Mouse (Mus musculus) erythroblast, adult 5-6 weeks (primary cell): ENCODE data around the gene Upb1. TPM values are rescaled to one million over a fixed set of nuclear protein-coding genes. Genes with fewer than 3 reads are reported as not detected.
"Not testable (repeated sequence)": the region's sequence is repeated elsewhere in the genome, so short reads cannot be mapped to it uniquely, and the experiment has no call there.

Source experiments
- ATAC-seq: replicated peaks from 2 replicates; pipeline ENCODE4 v1.8.0; 2016; ENCODE audit warnings: moderate number of reproducible peaks, mild to moderate bottlenecking, moderate TSS enrichment, inconsistent platforms; ENCODE audit not compliant: poor library complexity, low FRiP score, severe bottlenecking
- total RNA-seq, 2 experiments: library from RNA; stranded (forward) in 1 of 2; stranded (reverse) in 1 of 2; fragments of 150-400 nt in 1 of 2; fragments of 200-764, 138-1000 nt in 1 of 2; gene quantifications; 2 replicates each; pipeline versions ENCODE4 v1.2.3 to v1.2.4; 2015 to 2017; ENCODE audit warnings: low replicate concordance in 2 of 2

The Upb1 gene
- total RNA-seq, 2 experiments from 2014 or later = 0.19 to 0.43 TPM

GRCm38 (mm10) chr10:75448806-75449420, 48.0 kb downstream of the Upb1 start:
- ATAC-seq = no peak

DNA sequence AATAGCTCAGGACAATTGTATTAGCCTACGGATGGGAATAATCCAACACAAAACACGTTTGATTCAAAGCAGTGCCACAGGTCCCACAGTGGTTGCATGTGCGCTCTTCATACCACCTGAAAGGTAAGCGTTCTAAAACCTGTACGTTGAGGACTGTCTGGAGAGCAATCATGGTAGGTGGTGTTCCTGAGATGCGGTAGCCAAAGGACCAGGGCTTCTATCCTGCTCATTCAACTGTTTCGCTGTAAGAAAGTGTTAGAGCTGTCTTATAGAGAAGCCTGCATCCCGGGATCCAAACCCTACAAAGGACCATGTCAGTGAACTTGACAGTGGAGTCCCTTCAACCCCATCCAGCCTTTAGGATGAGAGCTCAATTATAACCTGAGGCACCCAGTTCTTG, 49.4 kb downstream of the Upb1 start:
- ATAC-seq = no peak

DNA sequence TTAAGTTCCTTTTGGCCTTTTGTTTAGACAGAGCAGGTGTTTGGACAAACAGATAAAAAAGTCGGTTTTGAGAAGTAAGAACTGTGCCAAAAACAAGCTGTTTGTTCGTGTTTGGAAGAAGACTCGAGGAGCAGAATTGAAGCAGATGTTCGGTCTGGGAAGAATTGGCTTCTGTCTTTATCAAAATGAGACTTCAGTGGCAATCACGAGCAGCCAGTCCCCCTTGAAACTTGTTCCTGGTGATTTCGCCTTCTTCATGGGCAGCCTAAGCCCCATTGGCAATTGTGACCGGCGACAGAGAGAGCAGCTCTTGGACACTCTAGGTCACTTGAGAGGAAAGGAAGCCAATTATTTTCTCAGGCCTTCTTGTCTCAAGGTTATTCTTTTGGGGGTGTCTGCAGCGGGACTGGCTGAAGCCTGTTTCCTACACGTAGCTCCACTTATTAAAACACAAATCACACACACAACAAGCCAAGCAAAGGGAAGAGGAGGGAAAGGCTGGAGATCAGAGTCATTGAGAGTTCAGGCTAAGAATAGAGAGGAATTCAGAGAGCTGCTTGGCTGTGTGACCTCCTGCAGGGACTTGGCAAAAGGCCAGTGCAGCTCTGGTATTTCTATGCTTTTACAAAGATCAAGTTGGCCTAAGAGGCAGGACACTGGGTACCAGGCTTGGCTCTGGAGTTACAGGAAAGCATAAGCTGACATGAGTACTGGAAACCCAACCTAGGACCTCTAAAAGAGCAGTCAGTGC, 50.3 kb downstream of the Upb1 start:
- ATAC-seq = no peak

GRCm38 (mm10) chr10:75456061-75456831, 55.3 kb downstream of the Upb1 start:
- ATAC-seq = not testable (repeated sequence)

DNA sequence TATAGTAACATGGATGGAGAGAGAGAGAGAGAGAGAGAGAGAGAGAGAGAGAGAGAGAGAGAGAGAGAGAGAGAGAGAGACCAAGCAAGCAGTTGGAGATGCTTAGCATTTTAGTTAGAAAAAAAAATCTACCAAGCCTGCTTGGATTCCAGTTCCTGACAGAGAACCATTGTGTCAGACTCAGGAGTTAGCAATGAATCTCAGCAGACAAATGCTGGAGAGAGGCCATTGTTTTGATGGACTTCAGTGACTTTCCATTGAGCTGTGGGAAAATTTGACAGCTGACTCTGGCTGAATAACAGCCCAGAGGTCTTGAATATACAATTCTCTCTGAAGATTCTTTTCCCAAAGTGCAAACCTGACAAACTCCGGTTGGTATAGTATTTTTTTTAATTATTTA, 56.9 kb downstream of the Upb1 start:
- no peak for ATAC-seq

DNA sequence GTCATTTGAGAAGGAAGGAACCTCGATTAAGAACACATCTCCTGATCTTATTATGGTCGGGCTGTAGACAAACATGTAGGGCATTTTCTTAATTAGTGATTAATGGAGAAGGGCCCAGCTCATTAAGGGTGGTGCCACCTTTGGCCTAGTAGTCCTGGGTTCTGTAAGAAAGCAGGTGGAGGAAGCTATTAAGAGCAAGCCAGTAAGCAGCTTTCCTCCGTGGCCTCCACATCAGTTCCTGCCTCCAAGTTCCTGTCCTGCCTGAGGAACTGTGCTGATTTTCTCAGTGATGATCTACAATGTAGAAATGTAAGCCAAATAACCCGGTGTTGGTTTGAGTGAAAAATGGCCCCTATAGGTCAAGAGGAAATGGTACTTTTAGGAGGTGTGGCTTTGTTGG, 57.4 kb downstream of the Upb1 start:
- ATAC-seq = no peak

DNA sequence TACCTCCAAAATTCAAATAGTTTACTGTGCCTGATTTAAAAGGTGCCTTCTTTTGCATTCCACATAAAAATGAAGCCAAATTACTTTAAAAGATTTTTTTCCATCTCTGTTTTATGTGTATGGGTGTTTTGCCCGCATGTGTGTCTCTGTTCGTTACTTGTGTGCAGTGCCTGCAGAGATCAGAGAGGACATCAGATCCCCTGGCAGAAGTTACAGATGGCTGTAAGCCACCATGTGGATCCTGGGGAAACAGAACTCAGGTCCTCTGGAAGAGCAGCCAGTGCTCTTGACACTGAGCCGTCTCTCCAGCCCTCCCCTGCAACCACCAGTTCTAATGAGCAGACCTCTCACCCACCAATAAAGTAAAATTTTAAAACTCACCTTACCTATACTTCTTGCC, 61.8 kb downstream of the Upb1 start:
- ATAC-seq = no peak

- no peak for ATAC-seq
These were observed 65.1 kb downstream of the Upb1 start for GRCm38 (mm10) chr10:75465781-75466550.

DNA sequence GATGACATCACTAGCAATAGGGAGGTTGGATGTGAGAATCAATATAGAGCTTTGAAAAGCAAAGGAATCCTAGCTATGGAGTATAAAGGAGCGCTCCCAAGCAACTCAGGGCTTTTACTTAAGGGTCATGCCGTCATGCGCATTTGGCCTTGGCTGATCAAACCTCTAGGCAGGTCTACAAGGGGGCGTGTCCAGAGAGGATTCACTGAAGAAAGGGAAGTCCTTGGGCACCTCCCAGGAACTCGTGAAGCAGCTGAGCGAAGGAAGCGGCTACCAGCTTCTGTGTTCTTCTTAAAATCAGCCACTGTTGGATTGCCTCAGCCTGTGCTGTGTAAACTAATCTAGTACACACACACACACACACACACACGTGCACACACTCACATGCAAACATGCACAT, 72.5 kb downstream of the Upb1 start:
- no peak for ATAC-seq

- ATAC-seq = no peak
These were observed 73.7 kb downstream of the Upb1 start for GRCm38 (mm10) chr10:75474571-75474970.

- ATAC-seq = not testable (repeated sequence)
These were observed 74.4 kb downstream of the Upb1 start for GRCm38 (mm10) chr10:75475139-75475850.

GRCm38 (mm10) chr10:75477034-75477433, 76.1 kb downstream of the Upb1 start:
- ATAC-seq = no peak

GRCm38 (mm10) chr10:75479955-75480354, 79.0 kb downstream of the Upb1 start:
- no peak for ATAC-seq

DNA sequence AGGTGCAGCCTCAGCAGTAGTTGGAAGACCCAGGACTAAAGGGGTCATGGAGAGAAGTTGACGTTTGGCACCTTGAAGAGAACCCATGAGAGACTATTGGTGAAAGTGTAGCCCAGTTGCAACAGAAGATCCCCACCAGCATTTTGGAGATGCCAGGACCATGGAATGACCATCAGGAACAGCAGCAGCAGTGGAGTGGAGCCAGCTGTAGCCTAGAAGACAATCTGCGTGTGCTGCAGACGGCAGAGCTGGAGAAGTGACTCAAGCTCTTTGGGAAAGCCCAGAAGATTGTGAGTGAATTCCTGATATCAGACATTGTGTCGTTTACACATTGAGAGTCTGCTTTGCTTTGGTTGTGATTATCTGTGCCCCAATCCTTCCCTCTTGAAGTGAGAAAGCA, 80.8 kb downstream of the Upb1 start:
- no peak for ATAC-seq

DNA sequence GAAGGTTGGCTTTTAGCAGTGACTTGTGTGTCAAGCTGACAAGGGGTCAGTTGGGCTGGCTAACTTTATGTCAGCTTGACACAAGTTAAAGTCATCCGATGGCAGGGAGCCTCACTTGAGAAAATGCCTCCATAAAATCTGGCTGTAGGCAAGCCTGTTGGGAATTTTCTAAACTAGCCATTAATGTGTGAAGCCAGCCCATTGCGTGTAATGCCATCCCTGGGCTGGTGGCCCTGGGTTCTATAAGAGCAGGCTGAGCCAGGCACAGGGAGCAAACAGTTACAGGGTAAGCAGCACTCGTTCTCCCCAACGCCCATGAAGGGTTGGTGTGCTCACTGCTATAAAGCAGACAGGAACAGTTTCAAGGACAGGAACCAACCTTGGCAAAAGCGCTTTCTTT, 81.4 kb downstream of the Upb1 start:
- no peak for ATAC-seq

DNA sequence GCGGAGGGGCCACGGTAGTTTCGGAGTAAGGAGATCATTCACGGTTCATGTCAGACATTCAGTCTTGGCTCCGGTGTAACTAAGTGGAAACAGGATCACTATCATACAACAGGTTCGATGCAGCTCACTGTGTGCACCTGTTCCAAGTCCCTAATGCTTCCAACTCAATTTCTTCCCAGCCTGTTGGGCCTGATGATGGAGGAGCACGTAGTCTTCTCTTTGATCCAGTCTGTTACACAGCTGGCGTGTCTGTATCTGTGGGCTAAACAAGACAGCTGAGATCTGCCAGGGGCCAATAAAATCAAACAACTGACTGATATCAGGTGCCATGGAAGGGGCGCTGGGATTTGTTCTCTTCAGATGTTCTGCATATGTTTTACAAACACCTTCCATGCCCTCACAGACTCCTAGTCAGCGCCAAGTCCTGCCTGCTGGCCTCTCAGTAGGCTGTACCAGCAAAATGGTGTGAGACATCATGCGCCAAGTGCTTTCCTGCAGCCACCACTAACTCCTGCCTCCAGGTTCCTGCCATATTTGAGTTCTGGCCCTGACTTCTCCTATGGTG, 82.1 kb downstream of the Upb1 start:
- ATAC-seq = no peak

- no peak for ATAC-seq
These were observed 83.2 kb downstream of the Upb1 start for GRCm38 (mm10) chr10:75484066-75484465.

DNA sequence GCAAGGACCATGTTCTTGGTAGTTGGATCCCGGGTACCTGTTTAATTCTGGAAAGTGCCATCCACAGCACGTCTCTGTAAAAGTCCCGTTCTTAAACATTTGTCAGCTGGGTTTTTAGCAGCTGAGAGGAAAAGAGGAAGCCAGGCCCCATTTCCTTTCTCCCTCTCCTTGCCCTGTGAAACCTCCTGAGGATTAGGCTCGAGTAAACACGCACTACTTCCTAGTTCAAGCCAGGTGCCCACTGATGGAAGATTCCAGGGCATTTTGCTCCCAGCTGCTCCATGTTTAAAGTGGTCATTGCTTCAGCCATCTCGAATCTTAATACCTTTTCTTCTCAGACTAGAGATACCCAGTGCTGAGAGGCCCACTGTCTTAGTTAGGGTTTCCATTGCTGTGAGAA, 83.9 kb downstream of the Upb1 start:
- no peak for ATAC-seq
